ENCODE assay signal across 25 mouse cellular contexts in genomic region chr9:61920331-61920730, GRCm38 (mm10). TPM values are rescaled to one million over a fixed set of nuclear protein-coding genes. Genes with fewer than 3 reads are reported as not detected.
DNase-seq lines count a peak whose midpoint lies in the region; ATAC-seq and TF ChIP-seq lines count a peak whose summit lies in the region.
"Had no signal": no experiment of that assay in that cellular context is flagged by ENCODE, and none has a peak within 500 bp of the region (broad histone marks: within the 10 kb centered on the region; RNA-seq: fewer than 3 reads in every experiment).

No protein-coding gene starts in this region.

- ATAC-seq in liver, postnatal 0 days, result no peak
- ATAC-seq in liver, embryonic 13.5 days (ENCODE audit: low read depth), result peak; percentile 57; the same call in 1 of the 2 replicates
- peak; percentile 43; the same call in 1 of the 2 replicates for ATAC-seq in megakaryocyte progenitor cell, adult 5-6 weeks (replicated peaks; ENCODE audit: poor library complexity)
- ATAC-seq: forebrain, embryonic 16.5 days; hindbrain, postnatal 0 days had no signal

- no peaks in the 10 kb centered on the region for H3K27me3 ChIP-seq in liver, postnatal 0 days (ENCODE audit: insufficient read depth, low read length)
- H3K27me3 ChIP-seq in liver, embryonic 13.5 days, result no peaks in the 10 kb centered on the region
- H3K27me3 ChIP-seq: embryonic facial prominence, embryonic 12.5 days; embryonic facial prominence, embryonic 15.5 days; heart, embryonic 12.5 days; heart, embryonic 15.5 days; hindbrain, embryonic 13.5 days had no signal

- TF ChIP-seq EP300 in liver, postnatal 0 days (IDR thresholded peaks at IDR 0.05; ENCODE audit: low read depth), result no peak

- peak; percentile 40 for DNase-seq in liver
- DNase-seq in liver, postnatal 0 days, result no peak
- DNase-seq in liver, embryonic 13.5 days, result peak; percentile 39
- DNase-seq in retina, postnatal 1 day, result no peak
- DNase-seq in yolk sac, embryonic 10.5 days (ENCODE audit: low spot score), result no peak
- DNase-seq in kidney, adult 9 months, result no peak
- DNase-seq: adrenal gland, adult 2 months; adrenal gland, postnatal 14 days; cerebellum, adult 11 months; cerebellum, adult 2 months; cerebellum, adult 9-11 months; cerebellum, postnatal 25 days; gastrocnemius, postnatal 10 days; heart, adult 18-20 months; heart, postnatal 10 days; heart, postnatal 36 days had no signal

- no peak overlapping the region for H3K27ac ChIP-seq in liver, postnatal 0 days (ENCODE audit: low read depth)
- no peak overlapping the region for H3K27ac ChIP-seq in liver, embryonic 13.5 days
- H3K27ac ChIP-seq: embryonic facial prominence, embryonic 12.5 days; embryonic facial prominence, embryonic 15.5 days; heart, embryonic 15.5 days; hindbrain, embryonic 10.5 days; hindbrain, embryonic 13.5 days; hindbrain, postnatal 0 days had no signal

- H3K36me3 ChIP-seq in liver, postnatal 0 days (replicated peaks; ENCODE audit: insufficient read depth, low read length), result peaks cover 73% of the 10 kb centered on the region
- H3K36me3 ChIP-seq in liver, embryonic 13.5 days, result peaks cover 90% of the 10 kb centered on the region

- WGBS in liver, postnatal 0 days (ENCODE audit: insufficient replicate concordance), result 57% methylated on average over 6 of the region's 6 CpGs
- 25% methylated on average over 6 of the region's 6 CpGs for WGBS in liver, embryonic 13.5 days (ENCODE audit: insufficient replicate concordance)

- H3K4me1 ChIP-seq in liver, postnatal 0 days (ENCODE audit: insufficient read depth), result no peaks in the 10 kb centered on the region; the same call in 1 of the 2 replicates
- peaks cover 51% of the 10 kb centered on the region for H3K4me1 ChIP-seq in liver, embryonic 13.5 days (replicated peaks)
- H3K4me1 ChIP-seq: embryonic facial prominence, embryonic 15.5 days; heart, embryonic 12.5 days; hindbrain, embryonic 13.5 days had no signal

- H3K9ac ChIP-seq in liver, postnatal 0 days (replicated peaks), result no peak overlapping the region
- H3K9ac ChIP-seq in liver, embryonic 13.5 days, result no peak overlapping the region
- H3K9ac ChIP-seq: embryonic facial prominence, embryonic 12.5 days; embryonic facial prominence, embryonic 15.5 days; heart, embryonic 12.5 days; heart, embryonic 15.5 days; hindbrain, embryonic 13.5 days had no signal

- H3K4me3 ChIP-seq in liver, postnatal 0 days (ENCODE audit: low read depth, low read length), result no peak overlapping the region
- no peak overlapping the region for H3K4me3 ChIP-seq in liver, embryonic 13.5 days (replicated peaks)
- H3K4me3 ChIP-seq: embryonic facial prominence, embryonic 12.5 days; embryonic facial prominence, embryonic 15.5 days; heart, embryonic 12.5 days; heart, embryonic 15.5 days; hindbrain, embryonic 10.5 days; hindbrain, embryonic 13.5 days had no signal

- no peak overlapping the region for H3K4me2 ChIP-seq in liver, postnatal 0 days (ENCODE audit: low read depth, low read length)
- no peak overlapping the region for H3K4me2 ChIP-seq in liver, embryonic 13.5 days
- H3K4me2 ChIP-seq: embryonic facial prominence, embryonic 12.5 days; embryonic facial prominence, embryonic 15.5 days; heart, embryonic 12.5 days; heart, embryonic 15.5 days; hindbrain, embryonic 13.5 days had no signal

- no peaks in the 10 kb centered on the region for H3K9me3 ChIP-seq in liver, postnatal 0 days (ENCODE audit: low read length)
- no peaks in the 10 kb centered on the region for H3K9me3 ChIP-seq in liver, embryonic 13.5 days (replicated peaks)
- H3K9me3 ChIP-seq: embryonic facial prominence, embryonic 12.5 days; embryonic facial prominence, embryonic 15.5 days; heart, embryonic 12.5 days; heart, embryonic 15.5 days; hindbrain, embryonic 10.5 days; hindbrain, embryonic 13.5 days had no signal

- no peak for TF ChIP-seq CTCF in liver, postnatal 0 days (IDR thresholded peaks at IDR 0.05; ENCODE audit: low read depth)

RNA-seq across cellular contexts. Expression of gene Rplp1, which starts 6.0 kb away (rescaled TPM):
- 1,022 and 1,029 TPM in 2 replicates for polyA plus RNA-seq in liver, postnatal 0 days (2015; fragmentation: Nextera tagmentation; extraction: Ambion mirVana)
- polyA plus RNA-seq in liver, embryonic 13.5 days (2015; fragmentation: Nextera tagmentation; extraction: Ambion mirVana), result 1,198 and 1,374 TPM in 2 replicates
- 3,301 and 3,503 TPM in 2 replicates for total RNA-seq in megakaryocyte progenitor cell, adult 5-6 weeks (2015)
- 5,104 and 5,789 TPM in 2 replicates for total RNA-seq in megakaryocyte progenitor cell, adult 5-6 weeks (2017)

RNA-seq across cellular contexts. Expression of gene Kif23, which starts 26.2 kb away (rescaled TPM):
- 23.8 and 28.8 TPM in 2 replicates for polyA plus RNA-seq in liver, postnatal 0 days (2015; fragmentation: Nextera tagmentation; extraction: Ambion mirVana)
- 69.3 and 83.8 TPM in 2 replicates for polyA plus RNA-seq in liver, embryonic 13.5 days (2015; fragmentation: Nextera tagmentation; extraction: Ambion mirVana)
- total RNA-seq in megakaryocyte progenitor cell, adult 5-6 weeks (2015), result 106 and 127 TPM in 2 replicates
- total RNA-seq in megakaryocyte progenitor cell, adult 5-6 weeks (2017), result 170 and 190 TPM in 2 replicates

Comparison
In these comparisons a context has a peak if more than half of its experiments do, and no peak if none do; other contexts are left out.
1. DNase-seq: peak in liver (single experiment) and liver, embryonic 13.5 days (single experiment); none in liver, postnatal 0 days (single experiment), retina, postnatal 1 day (single experiment), yolk sac, embryonic 10.5 days (single experiment) and kidney, adult 9 months (single experiment).